Mouse (Mus musculus) kidney, embryonic 15.5 days (tissue): ENCODE results near the gene Cd200r3. TPM values are rescaled to one million over a fixed set of nuclear protein-coding genes. Genes with fewer than 3 reads are reported as not detected.
A peak's percentile ranks its signal among the peaks of the same experiment; 100 is the strongest.

Source experiments
- ATAC-seq: fragments of 200-750 bp; cut with Nextera tagmentation; replicated peaks from 2 replicates; pipeline ENCODE4 v1.8.0; 2017; ENCODE audit warnings: moderate TSS enrichment; ENCODE audit not compliant: low FRiP score
- H3K27ac ChIP-seq: fragments of 300-500 bp; sonication (generic); 2 replicates; pipeline ENCODE4 v1.5.1; 2015; ENCODE audit warnings: mild to moderate bottlenecking, inconsistent platforms
- H3K27me3 ChIP-seq: fragments of 300-500 bp; sonication (generic); 2 replicates; pipeline ENCODE4 v1.6.1; 2015; ENCODE audit warnings: inconsistent platforms
- H3K36me3 ChIP-seq: fragments of 300-500 bp; sonication (generic); 2 replicates; pipeline ENCODE4 v1.6.1; 2015; ENCODE audit warnings: inconsistent platforms
- H3K4me1 ChIP-seq: fragments of 300-500 bp; sonication (generic); 2 replicates; pipeline ENCODE4 v1.6.1; 2015; ENCODE audit warnings: inconsistent platforms
- H3K4me2 ChIP-seq: fragments of 300-500 bp; sonication (generic); 2 replicates; pipeline ENCODE4 v1.6.1; 2015; ENCODE audit warnings: moderate library complexity, mild to moderate bottlenecking, inconsistent platforms
- H3K4me3 ChIP-seq: fragments of 300-500 bp; sonication (generic); replicated peaks from 2 replicates; pipeline ENCODE4 v1.5.1; 2015; ENCODE audit warnings: mild to moderate bottlenecking, inconsistent platforms
- H3K9ac ChIP-seq: fragments of 300-500 bp; sonication (generic); 2 replicates; pipeline ENCODE4 v1.6.1; 2015; ENCODE audit warnings: mild to moderate bottlenecking, inconsistent platforms
- H3K9me3 ChIP-seq: fragments of 300-500 bp; sonication (generic); replicated peaks from 2 replicates; pipeline ENCODE4 v1.6.1; 2016; ENCODE audit warnings: inconsistent platforms
- WGBS: fragments of 180-500 bp; shearing (Covaris S2); methylation state at CpG from one replicate; pipeline ENCODE4 v1.1.7; 2015; ENCODE audit warnings: mixed read lengths; 5-methylcytosine and 5-hydroxymethylcytosine counted together
- polyA plus RNA-seq: library from polyadenylated mRNA; unstranded; fragments of >200 nt; fragmentation: Nextera tagmentation; extraction: Ambion mirVana; gene quantifications from 2 replicates; pipeline ENCODE4 v1.2.1, GENCODE M21; 2015

The Cd200r3 gene
- 0.22 and 0.29 TPM in 2 replicates for polyA plus RNA-seq

DNA sequence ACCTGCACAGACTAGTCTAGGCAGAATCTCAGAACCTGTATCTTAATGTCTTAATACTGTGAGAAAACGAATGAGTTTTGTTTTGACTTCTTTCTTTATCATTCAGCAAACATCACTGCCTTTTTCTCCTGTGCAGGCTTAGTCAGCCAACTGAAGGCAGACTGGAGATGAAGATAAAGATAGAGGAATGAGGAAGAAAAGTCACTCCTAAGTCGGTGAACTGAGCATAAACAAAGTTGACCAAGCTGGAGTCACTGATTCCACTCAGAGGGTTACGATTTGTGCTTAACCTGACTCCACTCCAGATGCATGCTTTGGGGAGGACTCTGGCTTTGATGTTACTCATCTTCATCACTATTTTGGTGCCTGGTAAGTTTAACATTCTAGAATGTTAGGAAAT is at the start of gene Cd200r3:
Gene Cd200r3, plus strand, starts transcription at position 211 of the 400 bp plus-strand sequence.
- 64% methylated on average over 3 of the region's 3 CpGs for WGBS
- Histone ChIP-seq H3K4me2 (no peak within 1 kb of the TSS), H3K9me3 (no peaks in the 10 kb centered on the region), H3K36me3 (no peaks in the 10 kb centered on the region), H3K4me1 (no peaks in the 10 kb centered on the region), H3K27me3 (no peaks in the 10 kb centered on the region), H3K4me3 (no peak within 1 kb of the TSS), H3K27ac (no peak within 1 kb of the TSS), H3K9ac (no peak within 1 kb of the TSS)
- no peak for ATAC-seq

DNA sequence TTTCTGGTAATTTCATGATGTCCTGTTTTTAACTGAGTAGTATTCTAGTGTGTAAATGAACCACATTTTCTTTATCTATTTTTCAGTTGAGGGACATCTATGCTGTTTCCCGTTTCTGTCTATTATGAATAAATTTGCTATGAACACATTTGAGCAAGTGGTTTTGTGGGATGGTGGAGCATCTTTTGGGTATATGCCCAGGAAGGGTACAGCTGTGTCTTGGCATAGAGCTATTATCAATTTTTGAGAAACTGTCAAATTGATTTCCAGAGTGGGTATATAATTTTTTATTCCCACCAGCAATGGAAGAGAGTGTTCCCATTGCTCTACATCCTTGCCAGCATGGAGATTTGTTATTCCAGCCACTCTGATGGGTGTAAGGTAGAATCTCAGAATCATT is 11.5 kb upstream of the Cd200r3 start:
- no peaks in the 10 kb centered on the region for H3K27me3 ChIP-seq
- WGBS = 83% methylated on average over 1 of the region's 1 CpGs

DNA sequence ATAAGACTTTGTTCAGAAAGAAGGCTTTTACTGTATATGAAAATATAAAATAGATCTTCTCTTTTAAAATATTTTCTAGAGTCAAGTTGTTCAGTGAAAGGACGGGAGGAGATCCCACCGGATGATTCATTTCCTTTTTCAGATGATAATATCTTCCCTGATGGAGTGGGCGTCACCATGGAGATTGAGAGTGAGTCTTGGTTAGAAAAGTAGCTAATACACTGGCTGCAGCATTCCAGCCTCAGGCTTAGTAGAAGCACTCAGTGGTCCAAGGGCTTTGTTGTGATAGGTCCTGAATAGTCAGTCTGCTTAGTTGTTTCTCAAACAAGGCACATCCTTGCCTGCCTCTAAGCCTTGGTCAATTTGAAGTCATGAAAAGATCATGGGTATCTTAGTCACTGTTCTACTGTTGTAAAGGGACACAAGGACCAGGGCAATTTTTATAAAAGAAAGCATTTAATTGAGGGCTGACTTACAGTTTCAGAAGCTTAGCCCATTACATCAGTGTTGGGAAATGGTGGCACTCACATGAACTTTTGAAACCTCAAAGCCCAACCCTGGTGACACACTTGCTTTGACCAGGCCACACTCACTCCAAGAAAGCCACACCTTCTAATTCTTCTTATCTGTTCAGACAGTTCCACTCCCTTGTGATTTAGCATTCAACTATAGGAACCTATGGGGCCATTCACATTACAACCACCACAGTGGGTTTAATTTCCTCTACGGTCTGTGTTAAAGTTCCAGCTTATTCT is 8.1 kb downstream of the Cd200r3 start:
- no peak overlapping the region for H3K4me3 ChIP-seq
- H3K9ac ChIP-seq = no peak overlapping the region
- H3K4me1 ChIP-seq = no peaks in the 10 kb centered on the region
- 71% methylated on average over 4 of the region's 4 CpGs for WGBS
- H3K27ac ChIP-seq = no peak overlapping the region
- H3K4me2 ChIP-seq = no peak overlapping the region
- H3K36me3 ChIP-seq = no peaks in the 10 kb centered on the region
- no peaks in the 10 kb centered on the region for H3K9me3 ChIP-seq
- no peak for ATAC-seq
- no peaks in the 10 kb centered on the region for H3K27me3 ChIP-seq

More for the DNA sequence above, 11.5 kb upstream of the Cd200r3 start:
- Histone ChIP-seq H3K4me3 (no peak overlapping the region), H3K27ac (no peak overlapping the region), H3K9me3 (no peaks in the 10 kb centered on the region), H3K4me2 (no peak overlapping the region), H3K4me1 (no peaks in the 10 kb centered on the region), H3K36me3 (no peaks in the 10 kb centered on the region), H3K9ac (no peak overlapping the region)
- no peak for ATAC-seq

DNA sequence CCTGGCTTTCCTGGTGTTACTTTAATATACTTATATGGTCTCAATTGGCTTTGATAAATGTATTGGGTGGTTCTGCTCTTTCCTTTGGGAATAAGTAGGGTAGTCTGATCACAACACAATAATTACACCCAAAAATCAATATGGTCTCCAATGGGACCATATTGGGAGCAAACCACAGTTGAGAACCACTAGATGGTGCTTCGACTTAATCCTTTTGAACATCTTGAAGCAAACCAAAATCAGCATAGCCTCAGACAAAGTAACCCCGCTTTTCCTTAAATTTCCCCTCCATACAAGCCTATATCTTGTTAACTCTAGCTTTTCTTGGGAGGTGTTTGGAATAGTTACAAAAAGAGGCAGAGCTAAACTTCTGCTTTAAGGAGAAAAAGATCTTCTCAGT is 18.8 kb downstream of the Cd200r3 start:
- Histone ChIP-seq H3K4me3 (no peak overlapping the region), H3K4me1 (0 out of 2 replicates have a peak, but pooled peaks cover 5% of the 10 kb centered on the region), H3K27me3 (no peaks in the 10 kb centered on the region), H3K27ac (no peak overlapping the region), H3K9me3 (no peaks in the 10 kb centered on the region), H3K9ac (no peak overlapping the region), H3K36me3 (no peaks in the 10 kb centered on the region), H3K4me2 (no peak overlapping the region)
- WGBS = 87% methylated on average over 2 of the region's 2 CpGs
- ATAC-seq = no peak

DNA sequence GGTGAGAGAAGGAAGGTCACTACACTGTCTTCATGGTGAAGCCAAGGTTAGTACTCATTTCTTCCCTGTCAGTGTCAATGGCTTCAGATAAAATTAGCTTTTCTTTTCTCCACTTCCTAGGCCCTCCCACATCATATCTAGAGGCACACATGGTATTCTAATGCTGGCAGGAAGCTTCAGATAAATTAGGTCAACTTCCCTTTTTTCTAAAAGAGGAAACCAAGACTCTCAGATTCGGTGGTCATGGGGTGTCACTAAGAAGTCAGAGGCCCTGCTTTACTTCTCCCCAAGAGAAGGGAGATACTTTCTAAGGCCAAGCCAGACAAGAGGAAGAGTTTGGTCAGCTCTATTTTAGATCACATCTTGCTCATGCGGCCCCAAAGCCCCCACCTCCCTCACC is 19.3 kb downstream of the Cd200r3 start:
- Histone ChIP-seq H3K36me3 (no peaks in the 10 kb centered on the region), H3K4me3 (no peak overlapping the region), H3K27me3 (no peaks in the 10 kb centered on the region), H3K4me1 (0 out of 2 replicates have a peak, but pooled peaks cover 8% of the 10 kb centered on the region), H3K9me3 (no peaks in the 10 kb centered on the region), H3K4me2 (no peak overlapping the region), H3K9ac (no peak overlapping the region), H3K27ac (no peak overlapping the region)
- 77% methylated on average over 2 of the region's 2 CpGs for WGBS
- no peak for ATAC-seq

DNA sequence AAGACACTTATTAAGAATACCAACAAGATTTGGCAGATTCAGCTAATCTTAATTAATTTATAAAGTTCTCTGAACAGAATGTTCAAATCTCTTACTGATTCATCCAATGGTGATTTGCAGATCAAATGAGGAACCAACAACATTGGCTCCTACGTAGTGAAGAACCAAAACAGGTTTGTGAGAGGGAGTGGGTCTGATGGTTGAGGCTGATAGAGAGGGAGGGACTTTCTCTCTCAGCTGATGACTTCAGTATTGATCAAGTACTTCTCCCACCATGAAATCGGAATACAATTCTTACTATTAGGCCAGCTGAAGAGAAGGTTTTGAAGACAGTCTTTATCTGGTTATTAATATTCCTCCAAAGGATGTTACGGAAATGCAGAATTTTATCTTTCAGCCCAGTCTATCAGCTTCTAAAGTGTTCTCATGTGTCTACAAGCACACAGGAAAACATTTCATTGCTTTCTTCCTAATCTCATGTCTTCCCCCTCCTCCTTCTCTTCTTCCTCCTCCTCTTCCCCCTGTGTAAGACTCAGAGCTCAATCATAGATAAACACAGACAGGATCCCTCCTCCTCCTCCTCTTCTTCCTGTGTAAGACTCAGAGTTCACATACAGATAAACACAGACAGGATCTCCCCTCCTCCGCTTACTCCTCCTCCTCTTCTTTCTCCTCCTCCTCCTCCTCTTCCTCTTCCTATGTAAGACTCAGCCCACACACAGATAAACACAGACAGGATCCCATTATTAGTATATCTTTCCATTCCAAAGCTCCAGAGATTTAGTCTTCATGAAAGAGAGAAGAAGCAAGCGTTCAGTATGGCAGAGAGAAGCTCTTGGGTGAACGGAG is 21.3 kb downstream of the Cd200r3 start:
- no peaks in the 10 kb centered on the region for H3K27me3 ChIP-seq
- no peak for ATAC-seq
- no peak overlapping the region for H3K4me2 ChIP-seq
- no peak overlapping the region for H3K9ac ChIP-seq
- H3K27ac ChIP-seq = no peak overlapping the region
- H3K4me3 ChIP-seq = no peak overlapping the region
- WGBS = 76% methylated on average over 6 of the region's 6 CpGs
- no peaks in the 10 kb centered on the region for H3K9me3 ChIP-seq
- no peaks in the 10 kb centered on the region for H3K36me3 ChIP-seq
- 0 out of 2 replicates have a peak, but pooled peaks cover 8% of the 10 kb centered on the region for H3K4me1 ChIP-seq

DNA sequence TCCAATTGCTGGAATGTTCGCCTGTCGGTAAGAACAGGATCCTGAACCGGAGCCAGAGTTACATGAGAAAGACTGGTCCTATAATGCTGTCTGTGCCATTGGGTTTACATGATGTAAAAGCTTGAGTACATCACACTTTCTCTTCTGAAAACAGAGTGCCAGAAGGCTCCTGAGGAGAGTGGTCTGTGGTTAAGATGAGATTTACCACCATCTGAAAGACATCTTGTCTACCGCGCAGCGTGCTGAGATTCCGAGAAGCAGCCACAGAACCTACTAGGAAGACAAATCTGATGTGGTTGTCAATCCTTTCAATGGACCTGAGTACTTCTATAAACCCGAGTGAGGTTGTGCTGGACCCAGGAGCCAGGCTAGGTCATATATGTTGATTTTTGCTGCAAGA is 21.9 kb downstream of the Cd200r3 start:
- no peak overlapping the region for H3K27ac ChIP-seq

DNA sequence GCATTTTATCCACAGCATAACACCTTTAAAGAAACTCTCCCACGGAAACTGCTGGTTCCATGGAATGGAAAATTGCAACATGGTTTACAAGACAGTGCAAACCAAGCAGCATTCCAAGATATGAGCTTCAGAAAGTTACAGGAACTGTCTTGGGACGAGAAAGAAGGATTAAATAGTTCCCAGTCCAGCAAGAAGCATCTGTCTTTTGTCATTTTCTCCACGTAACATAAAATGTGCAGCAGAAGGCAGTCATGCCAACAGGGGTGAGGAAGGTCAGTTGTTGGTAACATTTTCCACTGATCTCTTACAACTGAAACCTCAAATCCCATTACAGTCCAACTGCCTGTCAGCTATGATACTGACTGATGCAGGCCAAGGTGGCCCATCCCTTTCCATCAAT is 22.4 kb downstream of the Cd200r3 start:
- Histone ChIP-seq H3K27ac (no peak overlapping the region), H3K4me1 (0 out of 2 replicates have a peak, but pooled peaks cover 8% of the 10 kb centered on the region), H3K4me2 (no peak overlapping the region), H3K9ac (no peak overlapping the region), H3K27me3 (no peaks in the 10 kb centered on the region), H3K36me3 (no peaks in the 10 kb centered on the region), H3K4me3 (no peak overlapping the region), H3K9me3 (no peaks in the 10 kb centered on the region)
- no peak for ATAC-seq
- WGBS = 48% methylated on average over 3 of the region's 3 CpGs

More for the DNA sequence above, 21.9 kb downstream of the Cd200r3 start:
- H3K4me2 ChIP-seq = no peak overlapping the region
- H3K4me3 ChIP-seq = no peak overlapping the region
- ATAC-seq = no peak
- no peaks in the 10 kb centered on the region for H3K27me3 ChIP-seq
- H3K4me1 ChIP-seq = 0 out of 2 replicates have a peak, but pooled peaks cover 8% of the 10 kb centered on the region
- 93% methylated on average over 8 of the region's 8 CpGs for WGBS
- no peak overlapping the region for H3K9ac ChIP-seq
- no peaks in the 10 kb centered on the region for H3K9me3 ChIP-seq
- H3K36me3 ChIP-seq = no peaks in the 10 kb centered on the region

DNA sequence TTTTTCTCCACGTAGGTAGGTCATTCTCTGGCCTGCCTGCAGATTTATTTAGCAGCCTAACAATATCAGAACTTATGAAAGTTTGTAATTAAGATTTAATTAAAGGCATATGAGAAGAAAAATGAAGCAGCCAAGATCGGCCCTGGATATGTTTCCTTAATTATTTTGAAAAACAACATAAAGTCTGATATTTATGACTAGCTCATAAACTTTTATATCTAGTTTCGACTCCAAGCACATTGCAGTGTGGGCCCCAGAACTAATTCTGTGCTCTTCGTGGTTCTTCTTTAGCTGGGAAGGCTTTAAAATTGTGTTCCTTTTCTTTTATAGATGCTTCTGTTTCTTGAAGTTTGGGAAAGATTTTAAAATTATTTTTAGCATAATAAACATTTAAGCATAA is 23.4 kb downstream of the Cd200r3 start:
- Histone ChIP-seq H3K36me3 (no peaks in the 10 kb centered on the region), H3K4me3 (no peak overlapping the region), H3K4me1 (0 out of 2 replicates have a peak, but pooled peaks cover 8% of the 10 kb centered on the region), H3K9me3 (no peaks in the 10 kb centered on the region), H3K9ac (no peak overlapping the region), H3K27me3 (no peaks in the 10 kb centered on the region), H3K27ac (peak overlapping the region; percentile 45; the same call in 1 of the 2 replicates), H3K4me2 (no peak overlapping the region)
- 37% methylated on average over 4 of the region's 4 CpGs for WGBS
- no peak for ATAC-seq

DNA sequence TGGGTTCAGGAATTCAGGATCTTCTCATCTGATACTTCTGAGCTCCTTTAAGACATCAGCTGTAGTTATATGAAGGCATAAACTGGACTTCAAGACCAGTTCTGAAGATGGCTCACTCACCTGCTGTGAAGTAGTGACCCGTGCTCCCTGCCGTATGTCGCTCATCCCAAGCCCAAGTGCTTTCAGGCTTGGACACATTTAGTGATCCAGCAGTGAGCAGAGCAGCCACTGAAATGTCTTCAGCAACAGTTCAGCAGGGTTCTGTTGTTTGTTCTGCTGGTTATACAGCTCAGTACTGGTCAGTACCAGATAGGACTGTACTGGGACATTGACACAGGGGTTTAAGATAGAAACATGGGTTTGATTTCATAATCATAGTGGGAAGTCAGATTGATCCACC is 24.6 kb downstream of the Cd200r3 start:
- Histone ChIP-seq H3K9ac (no peak overlapping the region), H3K36me3 (no peaks in the 10 kb centered on the region), H3K4me3 (no peak overlapping the region), H3K4me1 (0 out of 2 replicates have a peak, but pooled peaks cover 8% of the 10 kb centered on the region), H3K4me2 (no peak overlapping the region), H3K27ac (no peak overlapping the region), H3K9me3 (no peaks in the 10 kb centered on the region), H3K27me3 (no peaks in the 10 kb centered on the region)
- ATAC-seq = no peak
- 94% methylated on average over 3 of the region's 3 CpGs for WGBS

DNA sequence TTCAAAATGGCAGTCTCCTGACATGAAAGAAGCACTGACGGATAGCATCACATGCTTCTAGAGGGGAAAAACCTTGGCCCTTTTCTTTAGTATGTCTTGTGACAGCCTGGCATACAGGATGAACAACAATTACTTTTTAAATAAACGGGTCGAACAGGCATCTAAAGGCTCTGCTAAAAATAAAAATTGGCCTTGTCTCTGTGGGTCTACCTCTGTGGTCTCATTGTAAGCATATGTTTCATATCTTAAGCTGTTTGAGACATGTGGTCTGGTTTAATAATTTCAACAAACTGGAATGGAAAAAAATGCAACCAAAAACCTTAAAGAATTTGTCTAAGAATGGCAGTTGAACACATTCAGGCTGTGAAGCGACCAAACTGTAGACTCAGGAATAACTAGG is 27.4 kb downstream of the Cd200r3 start:
- Histone ChIP-seq H3K9ac (no peak overlapping the region), H3K4me1 (0 out of 2 replicates have a peak, but pooled peaks cover 3% of the 10 kb centered on the region), H3K36me3 (no peaks in the 10 kb centered on the region), H3K4me3 (no peak overlapping the region), H3K4me2 (no peak overlapping the region), H3K27me3 (no peaks in the 10 kb centered on the region), H3K9me3 (no peaks in the 10 kb centered on the region), H3K27ac (no peak overlapping the region)
- 63% methylated on average over 4 of the region's 4 CpGs for WGBS
- no peak for ATAC-seq

DNA sequence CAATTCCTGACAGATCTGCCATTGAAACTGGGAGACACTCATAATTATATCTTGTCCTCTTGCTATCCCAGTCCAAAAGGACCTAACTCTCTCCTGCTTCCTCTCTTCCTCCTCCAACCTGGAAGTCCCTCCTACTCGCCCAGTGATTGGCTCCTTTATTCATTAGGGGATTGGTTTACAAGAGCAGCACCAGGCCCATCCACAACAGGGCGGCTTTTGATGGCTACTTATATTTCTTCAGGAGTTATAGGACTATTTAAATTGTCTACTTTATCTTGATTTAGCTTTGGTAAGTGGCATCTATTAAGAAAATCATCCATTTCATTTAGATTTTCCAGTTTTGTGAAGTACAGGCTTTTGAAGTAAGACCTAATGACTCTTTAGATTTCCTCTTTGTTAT is 30.6 kb downstream of the Cd200r3 start:
- Histone ChIP-seq H3K4me3 (no peak overlapping the region), H3K4me1 (no peaks in the 10 kb centered on the region), H3K27me3 (no peaks in the 10 kb centered on the region), H3K4me2 (no peak overlapping the region), H3K27ac (no peak overlapping the region), H3K36me3 (no peaks in the 10 kb centered on the region), H3K9me3 (no peaks in the 10 kb centered on the region), H3K9ac (no peak overlapping the region)
- ATAC-seq = no peak
- WGBS = 74% methylated on average over 2 of the region's 2 CpGs
